Mouse (Mus musculus): Measurements from ENCODE around the gene Sfxn5. TPM values are rescaled to one million over a fixed set of nuclear protein-coding genes. Genes with fewer than 3 reads are reported as not detected.

Gene Sfxn5
- polyA plus RNA-seq, 1 experiment from 2014 or later = 7.7 TPM

- H3K27me3 ChIP-seq = no peaks in the 10 kb centered on the region
- H3K36me3 ChIP-seq = no peaks in the 10 kb centered on the region
- H3K4me3 ChIP-seq = peak overlapping the region; percentile 74
- H3K4me1 ChIP-seq = peaks cover 45% of the 10 kb centered on the region
- no peak overlapping the region for H3K27ac ChIP-seq
- H3K9ac ChIP-seq = peak overlapping the region; percentile 73
- WGBS = 78% methylated on average over 10 of the region's 10 CpGs
- peak overlapping the region; percentile 92 for H3K4me2 ChIP-seq
- no peaks in the 10 kb centered on the region for H3K9me3 ChIP-seq
- no peak for ATAC-seq (ENCODE audit: borderline replicate concordance, extremely low read depth, low FRiP score, low TSS enrichment)
Measured at GRCm38 (mm10) chr6:85373066-85373860, 40.0 kb upstream of the Sfxn5 start.

GRCm38 (mm10) chr6:85372496-85372895, 39.3 kb upstream of the Sfxn5 start:
- Histone ChIP-seq H3K9ac (no peak overlapping the region; the same call in 1 of the 2 replicates), H3K27ac (no peak overlapping the region), H3K4me2 (peak overlapping the region; percentile 92), H3K9me3 (no peaks in the 10 kb centered on the region), H3K36me3 (no peaks in the 10 kb centered on the region), H3K27me3 (no peaks in the 10 kb centered on the region), H3K4me1 (peaks cover 53% of the 10 kb centered on the region), H3K4me3 (0 out of 2 replicates have a peak overlapping the region, but pooled peaks have one; percentile 3)
- 75% methylated on average over 2 of the region's 2 CpGs for WGBS
- no peak for ATAC-seq (ENCODE audit: borderline replicate concordance, extremely low read depth, low FRiP score, low TSS enrichment)

- no peak overlapping the region for H3K4me3 ChIP-seq
- no peaks in the 10 kb centered on the region for H3K9me3 ChIP-seq
- no peaks in the 10 kb centered on the region for H3K36me3 ChIP-seq
- 68% methylated on average over 6 of the region's 6 CpGs for WGBS
- peak overlapping the region; percentile 92 for H3K4me2 ChIP-seq
- no peaks in the 10 kb centered on the region for H3K27me3 ChIP-seq
- H3K4me1 ChIP-seq = peaks cover 59% of the 10 kb centered on the region
- no peak overlapping the region for H3K27ac ChIP-seq
- ATAC-seq (ENCODE audit: borderline replicate concordance, extremely low read depth, low FRiP score, low TSS enrichment) = no peak
- no peak overlapping the region for H3K9ac ChIP-seq
Measured at GRCm38 (mm10) chr6:85371859-85372405, 38.7 kb upstream of the Sfxn5 start.

- H3K4me2 ChIP-seq = no peak overlapping the region
- no peaks in the 10 kb centered on the region for H3K27me3 ChIP-seq
- 82% methylated on average over 9 of the region's 9 CpGs for WGBS
- no peaks in the 10 kb centered on the region for H3K9me3 ChIP-seq
- H3K9ac ChIP-seq = no peak overlapping the region
- H3K4me3 ChIP-seq = no peak overlapping the region
- no peaks in the 10 kb centered on the region for H3K36me3 ChIP-seq
- ATAC-seq (ENCODE audit: borderline replicate concordance, extremely low read depth, low FRiP score, low TSS enrichment) = no peak
- H3K4me1 ChIP-seq = peaks cover 69% of the 10 kb centered on the region
- no peak overlapping the region for H3K27ac ChIP-seq
Measured at GRCm38 (mm10) chr6:85370666-85371430, 37.6 kb upstream of the Sfxn5 start.

- peaks cover 66% of the 10 kb centered on the region for H3K4me1 ChIP-seq
- H3K27ac ChIP-seq = peak overlapping the region; percentile 83
- no peak for ATAC-seq (ENCODE audit: borderline replicate concordance, extremely low read depth, low FRiP score, low TSS enrichment)
- no peak overlapping the region for H3K4me2 ChIP-seq
- no peak overlapping the region for H3K4me3 ChIP-seq
- no peaks in the 10 kb centered on the region for H3K36me3 ChIP-seq
- 75% methylated on average over 5 of the region's 5 CpGs for WGBS
- H3K9me3 ChIP-seq = no peaks in the 10 kb centered on the region
- H3K9ac ChIP-seq = no peak overlapping the region
- H3K27me3 ChIP-seq = no peaks in the 10 kb centered on the region
Measured at GRCm38 (mm10) chr6:85370041-85370440, 36.8 kb upstream of the Sfxn5 start.

- Histone ChIP-seq H3K4me1 (peaks cover 64% of the 10 kb centered on the region), H3K9ac (no peak overlapping the region), H3K27me3 (no peaks in the 10 kb centered on the region), H3K9me3 (no peaks in the 10 kb centered on the region), H3K36me3 (no peaks in the 10 kb centered on the region), H3K4me2 (peak overlapping the region; percentile 16; the same call in 1 of the 2 replicates), H3K27ac (peak overlapping the region; percentile 83), H3K4me3 (no peak overlapping the region)
- peak; percentile 71 for ATAC-seq (ENCODE audit: borderline replicate concordance, extremely low read depth, low FRiP score, low TSS enrichment)
- 41% methylated on average over 5 of the region's 5 CpGs for WGBS
Measured at GRCm38 (mm10) chr6:85369181-85369860, 36.1 kb upstream of the Sfxn5 start.

- H3K27me3 ChIP-seq = no peaks in the 10 kb centered on the region
- no peak overlapping the region for H3K4me3 ChIP-seq
- 52% methylated on average over 5 of the region's 5 CpGs for WGBS
- H3K9ac ChIP-seq = no peak overlapping the region
- H3K4me1 ChIP-seq = peaks cover 67% of the 10 kb centered on the region
- H3K4me2 ChIP-seq = peak overlapping the region; percentile 16; the same call in 1 of the 2 replicates
- ATAC-seq (ENCODE audit: borderline replicate concordance, extremely low read depth, low FRiP score, low TSS enrichment) = peak; percentile 9; the same call in 1 of the 2 replicates
- peak overlapping the region; percentile 83 for H3K27ac ChIP-seq
- H3K36me3 ChIP-seq = no peaks in the 10 kb centered on the region
- H3K9me3 ChIP-seq = no peaks in the 10 kb centered on the region
Measured at GRCm38 (mm10) chr6:85368722-85369121, 35.5 kb upstream of the Sfxn5 start.

GRCm38 (mm10) chr6:85368166-85368565, 34.9 kb upstream of the Sfxn5 start:
- no peaks in the 10 kb centered on the region for H3K36me3 ChIP-seq
- H3K4me1 ChIP-seq = peaks cover 63% of the 10 kb centered on the region
- 100% methylated on average over 1 of the region's 1 CpGs for WGBS
- H3K9me3 ChIP-seq = no peaks in the 10 kb centered on the region
- ATAC-seq (ENCODE audit: borderline replicate concordance, extremely low read depth, low FRiP score, low TSS enrichment) = no peak
- H3K4me3 ChIP-seq = no peak overlapping the region
- H3K27ac ChIP-seq = peak overlapping the region; percentile 83; the same call in 1 of the 2 replicates
- H3K9ac ChIP-seq = no peak overlapping the region
- no peak overlapping the region for H3K4me2 ChIP-seq
- no peaks in the 10 kb centered on the region for H3K27me3 ChIP-seq

- 28% methylated on average over 1 of the region's 1 CpGs for WGBS
- Histone ChIP-seq H3K9ac (no peak overlapping the region), H3K36me3 (no peaks in the 10 kb centered on the region), H3K9me3 (no peaks in the 10 kb centered on the region), H3K4me1 (peaks cover 55% of the 10 kb centered on the region), H3K27me3 (no peaks in the 10 kb centered on the region), H3K4me2 (no peak overlapping the region), H3K4me3 (no peak overlapping the region), H3K27ac (peak overlapping the region; percentile 39; the same call in 1 of the 2 replicates)
- no peak for ATAC-seq (ENCODE audit: borderline replicate concordance, extremely low read depth, low FRiP score, low TSS enrichment)
Measured at GRCm38 (mm10) chr6:85366387-85366786, 33.2 kb upstream of the Sfxn5 start.

GRCm38 (mm10) chr6:85364439-85364838, 31.2 kb upstream of the Sfxn5 start:
- Histone ChIP-seq H3K9me3 (no peaks in the 10 kb centered on the region), H3K27ac (no peak overlapping the region), H3K4me3 (no peak overlapping the region), H3K9ac (no peak overlapping the region), H3K27me3 (no peaks in the 10 kb centered on the region), H3K36me3 (no peaks in the 10 kb centered on the region), H3K4me2 (no peak overlapping the region), H3K4me1 (peaks cover 40% of the 10 kb centered on the region)
- WGBS = 62% methylated on average over 5 of the region's 5 CpGs
- no peak for ATAC-seq (ENCODE audit: borderline replicate concordance, extremely low read depth, low FRiP score, low TSS enrichment)

- no peaks in the 10 kb centered on the region for H3K9me3 ChIP-seq
- no peak for ATAC-seq (ENCODE audit: borderline replicate concordance, extremely low read depth, low FRiP score, low TSS enrichment)
- no peaks in the 10 kb centered on the region for H3K36me3 ChIP-seq
- H3K4me3 ChIP-seq = no peak overlapping the region
- H3K27ac ChIP-seq = no peak overlapping the region
- no peak overlapping the region for H3K4me2 ChIP-seq
- H3K4me1 ChIP-seq = peaks cover 34% of the 10 kb centered on the region
- 61% methylated on average over 4 of the region's 4 CpGs for WGBS
- no peaks in the 10 kb centered on the region for H3K27me3 ChIP-seq
- H3K9ac ChIP-seq = no peak overlapping the region
Measured at GRCm38 (mm10) chr6:85363906-85364260, 30.7 kb upstream of the Sfxn5 start.

Data from lung, embryonic 15.5 days (tissue).